Mouse (Mus musculus): Measurements from ENCODE around the gene Thada. TPM values are rescaled to one million over a fixed set of nuclear protein-coding genes. Genes with fewer than 3 reads are reported as not detected.
A peak's percentile ranks its signal among the peaks of the same experiment; 100 is the strongest.
"Not testable (repeated sequence)": the region's sequence is repeated elsewhere in the genome, so short reads cannot be mapped to it uniquely, and the experiment has no call there.

The Thada gene
- polyA plus RNA-seq, 1 experiment from 2014 or later, result 8.9 TPM

GRCm38 (mm10) chr17:84297976-84298375, 168.0 kb downstream of the Thada start:
- H3K4me3 ChIP-seq (ENCODE audit: low read depth, low read length), result no peak overlapping the region
- H3K36me3 ChIP-seq (ENCODE audit: control insufficient read depth, insufficient read depth, low read length), result no peaks in the 10 kb centered on the region
- H3K27ac ChIP-seq (ENCODE audit: low read depth, low read length), result no peak overlapping the region
- no peaks in the 10 kb centered on the region for H3K9me3 ChIP-seq (replicated peaks; ENCODE audit: control insufficient read depth, low read length)
- H3K27me3 ChIP-seq (ENCODE audit: control insufficient read depth, insufficient read depth, low read length), result no peaks in the 10 kb centered on the region
- H3K4me2 ChIP-seq, result no peak overlapping the region
- H3K4me1 ChIP-seq (ENCODE audit: control insufficient read depth, insufficient read depth, low read length), result peaks cover 10% of the 10 kb centered on the region; the same call in 1 of the 2 replicates
- no peak overlapping the region for H3K9ac ChIP-seq (ENCODE audit: low read depth, low read length)
- no peak for ATAC-seq (replicated peaks; ENCODE audit: insufficient number of reproducible peaks, low FRiP score, low TSS enrichment)
- 89% methylated on average over 6 of the region's 6 CpGs for WGBS (ENCODE audit: insufficient replicate concordance)

- Histone ChIP-seq H3K27ac (ENCODE audit: low read depth, low read length) (peak overlapping the region; percentile 83), H3K4me2 (peak overlapping the region; percentile 46), H3K4me1 (ENCODE audit: control insufficient read depth, insufficient read depth, low read length) (peaks cover 16% of the 10 kb centered on the region), H3K9ac (ENCODE audit: low read depth, low read length) (0 out of 2 replicates have a peak overlapping the region, but pooled peaks have one; percentile 43), H3K9me3 (replicated peaks; ENCODE audit: control insufficient read depth, low read length) (no peaks in the 10 kb centered on the region), H3K27me3 (ENCODE audit: control insufficient read depth, insufficient read depth, low read length) (no peaks in the 10 kb centered on the region), H3K36me3 (ENCODE audit: control insufficient read depth, insufficient read depth, low read length) (no peaks in the 10 kb centered on the region), H3K4me3 (ENCODE audit: low read depth, low read length) (no peak overlapping the region)
- 29% methylated on average over 4 of the region's 4 CpGs for WGBS (ENCODE audit: insufficient replicate concordance)
- no peak for ATAC-seq (replicated peaks; ENCODE audit: insufficient number of reproducible peaks, low FRiP score, low TSS enrichment)
These were observed 172.8 kb downstream of the Thada start for GRCm38 (mm10) chr17:84293221-84293620.

DNA sequence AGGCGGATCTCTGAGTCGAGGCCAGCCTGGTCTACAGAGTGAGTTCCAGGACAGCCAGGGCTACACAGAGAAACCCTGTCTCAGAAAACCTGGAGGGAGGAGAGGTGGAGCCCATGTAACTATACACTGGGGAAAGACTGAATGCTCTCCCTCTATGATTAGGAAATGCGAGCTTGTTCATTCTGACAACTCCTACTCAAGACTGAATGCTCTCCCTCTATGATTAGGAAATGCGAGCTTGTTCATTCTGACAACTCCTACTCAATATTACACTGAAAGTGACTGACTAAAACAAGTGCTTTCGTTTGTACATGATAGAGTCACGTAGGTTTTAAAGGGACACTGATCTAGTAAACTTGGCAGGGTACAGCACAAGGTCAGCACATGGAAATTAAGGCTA, 174.8 kb downstream of the Thada start:
- H3K4me3 ChIP-seq (ENCODE audit: low read depth, low read length); H3K27ac ChIP-seq (ENCODE audit: low read depth, low read length); H3K9me3 ChIP-seq (replicated peaks; ENCODE audit: control insufficient read depth, low read length); H3K4me2 ChIP-seq; H3K9ac ChIP-seq (ENCODE audit: low read depth, low read length); H3K36me3 ChIP-seq (ENCODE audit: control insufficient read depth, insufficient read depth, low read length); ATAC-seq (replicated peaks; ENCODE audit: insufficient number of reproducible peaks, low FRiP score, low TSS enrichment); H3K27me3 ChIP-seq (ENCODE audit: control insufficient read depth, insufficient read depth, low read length): not testable (repeated sequence)
- H3K4me1 ChIP-seq (ENCODE audit: control insufficient read depth, insufficient read depth, low read length), result peaks cover 16% of the 10 kb centered on the region
- 69% methylated on average over 6 of the region's 6 CpGs for WGBS (ENCODE audit: insufficient replicate concordance)

- Histone ChIP-seq H3K27me3 (ENCODE audit: control insufficient read depth, insufficient read depth, low read length) (no peaks in the 10 kb centered on the region), H3K4me3 (ENCODE audit: low read depth, low read length) (no peak overlapping the region), H3K4me2 (no peak overlapping the region), H3K4me1 (ENCODE audit: control insufficient read depth, insufficient read depth, low read length) (peaks cover 8% of the 10 kb centered on the region), H3K27ac (ENCODE audit: low read depth, low read length) (no peak overlapping the region), H3K36me3 (ENCODE audit: control insufficient read depth, insufficient read depth, low read length) (no peaks in the 10 kb centered on the region), H3K9ac (ENCODE audit: low read depth, low read length) (no peak overlapping the region), H3K9me3 (replicated peaks; ENCODE audit: control insufficient read depth, low read length) (no peaks in the 10 kb centered on the region)
- 81% methylated on average over 8 of the region's 8 CpGs for WGBS (ENCODE audit: insufficient replicate concordance)
- ATAC-seq (replicated peaks; ENCODE audit: insufficient number of reproducible peaks, low FRiP score, low TSS enrichment), result no peak
These were observed 178.2 kb downstream of the Thada start for GRCm38 (mm10) chr17:84287675-84288420.

- H3K9ac ChIP-seq (ENCODE audit: low read depth, low read length), result no peak overlapping the region
- H3K36me3 ChIP-seq (ENCODE audit: control insufficient read depth, insufficient read depth, low read length), result no peaks in the 10 kb centered on the region
- WGBS (ENCODE audit: insufficient replicate concordance), result 94% methylated on average over 5 of the region's 5 CpGs
- no peaks in the 10 kb centered on the region for H3K27me3 ChIP-seq (ENCODE audit: control insufficient read depth, insufficient read depth, low read length)
- no peaks in the 10 kb centered on the region for H3K9me3 ChIP-seq (replicated peaks; ENCODE audit: control insufficient read depth, low read length)
- H3K27ac ChIP-seq (ENCODE audit: low read depth, low read length), result no peak overlapping the region
- peaks cover 2% of the 10 kb centered on the region; the same call in 1 of the 2 replicates for H3K4me1 ChIP-seq (ENCODE audit: control insufficient read depth, insufficient read depth, low read length)
- H3K4me2 ChIP-seq, result no peak overlapping the region
- ATAC-seq (replicated peaks; ENCODE audit: insufficient number of reproducible peaks, low FRiP score, low TSS enrichment), result no peak
- H3K4me3 ChIP-seq (ENCODE audit: low read depth, low read length), result no peak overlapping the region
These were observed 179.5 kb downstream of the Thada start for GRCm38 (mm10) chr17:84286536-84286935.

DNA sequence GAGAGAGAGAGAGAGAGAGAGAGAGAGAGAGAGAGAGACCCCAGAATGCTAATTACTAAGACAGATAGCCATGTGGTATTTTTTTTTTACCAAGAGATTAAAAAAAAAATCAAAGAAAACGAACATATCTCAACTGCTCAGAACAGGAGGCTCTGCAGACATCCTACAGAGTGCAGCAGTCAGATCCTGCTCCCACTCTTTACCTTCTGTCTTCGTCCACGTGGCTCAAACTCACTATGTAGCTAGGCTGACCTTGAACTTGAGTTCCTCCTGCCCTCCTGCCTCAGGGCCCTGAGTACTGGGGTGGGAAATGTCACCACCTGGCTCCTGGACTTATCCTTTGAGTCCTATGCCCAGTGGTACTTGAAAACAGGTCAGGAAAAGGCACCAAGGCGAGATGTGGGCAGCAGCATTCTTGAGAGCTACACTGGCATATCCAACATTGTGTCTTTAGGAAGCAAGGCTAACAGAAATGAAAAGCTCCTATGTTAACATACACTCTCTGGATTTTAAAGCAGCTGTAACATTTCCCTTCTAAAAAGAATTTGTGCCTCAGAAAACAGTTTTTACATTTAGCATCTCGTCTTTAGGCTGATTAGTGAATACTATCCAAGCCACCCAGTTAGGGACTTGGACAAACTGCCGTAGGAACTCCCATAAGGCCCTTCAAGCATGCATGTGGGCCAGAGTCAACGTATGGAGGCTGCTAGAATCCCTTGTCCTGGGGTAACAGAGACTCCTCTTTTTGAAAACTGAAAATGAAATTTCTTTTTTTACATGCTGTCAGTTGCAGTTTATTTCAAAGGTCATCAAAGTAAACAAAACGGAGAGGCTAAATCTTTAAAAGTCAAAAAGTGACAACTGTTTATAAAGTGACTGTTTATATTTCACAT, 183.4 kb downstream of the Thada start:
- WGBS (ENCODE audit: insufficient replicate concordance), result 70% methylated on average over 8 of the region's 8 CpGs
- H3K27me3 ChIP-seq (ENCODE audit: control insufficient read depth, insufficient read depth, low read length), result no peaks in the 10 kb centered on the region
- peaks cover 2% of the 10 kb centered on the region; the same call in 1 of the 2 replicates for H3K4me1 ChIP-seq (ENCODE audit: control insufficient read depth, insufficient read depth, low read length)
- no peak overlapping the region for H3K4me3 ChIP-seq (ENCODE audit: low read depth, low read length)
- no peaks in the 10 kb centered on the region for H3K9me3 ChIP-seq (replicated peaks; ENCODE audit: control insufficient read depth, low read length)
- H3K4me2 ChIP-seq, result no peak overlapping the region
- no peak overlapping the region for H3K9ac ChIP-seq (ENCODE audit: low read depth, low read length)
- ATAC-seq (replicated peaks; ENCODE audit: insufficient number of reproducible peaks, low FRiP score, low TSS enrichment), result no peak
- H3K27ac ChIP-seq (ENCODE audit: low read depth, low read length), result no peak overlapping the region
- no peaks in the 10 kb centered on the region; the same call in 1 of the 2 replicates for H3K36me3 ChIP-seq (ENCODE audit: control insufficient read depth, insufficient read depth, low read length)

GRCm38 (mm10) chr17:84279001-84279400, 187.0 kb downstream of the Thada start:
- no peaks in the 10 kb centered on the region for H3K27me3 ChIP-seq (ENCODE audit: control insufficient read depth, insufficient read depth, low read length)
- no peaks in the 10 kb centered on the region for H3K9me3 ChIP-seq (replicated peaks; ENCODE audit: control insufficient read depth, low read length)
- H3K4me1 ChIP-seq (ENCODE audit: control insufficient read depth, insufficient read depth, low read length), result peaks cover 22% of the 10 kb centered on the region
- no peak for ATAC-seq (replicated peaks; ENCODE audit: insufficient number of reproducible peaks, low FRiP score, low TSS enrichment)
- no peaks in the 10 kb centered on the region; the same call in 1 of the 2 replicates for H3K36me3 ChIP-seq (ENCODE audit: control insufficient read depth, insufficient read depth, low read length)
- H3K4me2 ChIP-seq, result no peak overlapping the region
- no peak overlapping the region for H3K27ac ChIP-seq (ENCODE audit: low read depth, low read length)
- WGBS (ENCODE audit: insufficient replicate concordance), result 85% methylated on average over 8 of the region's 8 CpGs
- H3K4me3 ChIP-seq (ENCODE audit: low read depth, low read length), result no peak overlapping the region
- no peak overlapping the region for H3K9ac ChIP-seq (ENCODE audit: low read depth, low read length)

DNA sequence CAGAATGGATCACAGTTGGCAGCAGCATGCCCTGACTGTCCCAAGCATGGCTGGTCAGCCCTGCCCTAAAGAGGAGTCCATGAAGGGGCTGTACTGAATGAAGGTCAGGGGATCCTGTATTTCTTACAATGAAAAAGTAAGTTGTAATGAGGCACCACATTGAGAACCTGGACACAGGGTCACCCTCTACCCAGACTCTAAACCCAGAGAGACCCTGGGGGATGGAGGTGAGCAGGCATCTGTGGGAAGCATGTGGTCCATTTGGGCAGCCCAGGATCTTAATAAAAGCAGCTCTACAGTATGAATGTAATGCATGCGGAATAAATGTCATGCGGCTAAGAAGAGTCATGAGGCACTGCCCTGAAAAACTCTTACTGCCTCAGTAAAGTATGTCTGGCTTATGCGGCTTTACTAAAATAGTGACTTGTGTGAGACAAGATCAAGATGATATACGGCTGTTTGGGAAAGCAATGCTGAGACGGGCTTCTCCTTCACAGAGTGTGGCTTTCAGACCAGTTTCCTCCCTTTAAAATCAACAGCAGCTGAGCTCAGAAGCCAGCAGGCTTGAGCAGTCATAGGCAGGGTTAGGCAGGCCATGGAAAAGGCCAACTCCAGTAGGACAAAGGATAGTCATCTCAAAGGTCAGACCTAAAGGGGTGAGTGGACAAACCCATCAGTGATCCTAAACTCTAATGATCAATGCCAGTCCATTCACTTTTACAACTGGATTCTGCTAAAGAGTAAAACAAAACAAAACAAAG, 187.6 kb downstream of the Thada start:
- Histone ChIP-seq H3K27ac (ENCODE audit: low read depth, low read length) (no peak overlapping the region), H3K9ac (ENCODE audit: low read depth, low read length) (no peak overlapping the region), H3K36me3 (ENCODE audit: control insufficient read depth, insufficient read depth, low read length) (no peaks in the 10 kb centered on the region; the same call in 1 of the 2 replicates), H3K27me3 (ENCODE audit: control insufficient read depth, insufficient read depth, low read length) (no peaks in the 10 kb centered on the region), H3K4me1 (ENCODE audit: control insufficient read depth, insufficient read depth, low read length) (peaks cover 28% of the 10 kb centered on the region), H3K4me2 (no peak overlapping the region), H3K4me3 (ENCODE audit: low read depth, low read length) (no peak overlapping the region), H3K9me3 (replicated peaks; ENCODE audit: control insufficient read depth, low read length) (no peaks in the 10 kb centered on the region)
- 78% methylated on average over 5 of the region's 5 CpGs for WGBS (ENCODE audit: insufficient replicate concordance)
- ATAC-seq (replicated peaks; ENCODE audit: insufficient number of reproducible peaks, low FRiP score, low TSS enrichment), result no peak
